Mouse (Mus musculus) Patski (cell line): ENCODE data around the gene Plk5. TPM values are rescaled to one million over a fixed set of nuclear protein-coding genes. Genes with fewer than 3 reads are reported as not detected.
A peak's percentile ranks its signal among the peaks of the same experiment; 100 is the strongest.

Source experiments
- ATAC-seq: fragments of 100-300 bp; one replicate; pipeline ENCODE4 v1.8.0; 2021
- CTCF ChIA-PET: fragments of 350-600 bp; sonication (Branson Sonifier 250); formaldehyde crosslinking; loops from one replicate; lab custom pipeline; 2022; ENCODE audit warnings: inconsistent platforms; lab: Charles Lee
- POLR2A ChIA-PET: fragments of 350-600 bp; sonication (Branson Sonifier 250); formaldehyde crosslinking; loops from one replicate; lab custom pipeline; 2022; ENCODE audit warnings: antibody characterized with exemption, inconsistent platforms; lab: Charles Lee
- DNase-seq: peaks from one replicate; pipeline ENCODE4 v3.0.0-alpha.2; 2011; ENCODE audit warnings: low read depth, low spot score
- H3K27me3 ChIP-seq: fragments of 371-371 bp; one replicate; pipeline ENCODE4 v1.5.1; 2021
- CTCF ChIP-seq: fragments of 100-300 bp; IDR thresholded peaks from one replicate; pipeline ENCODE4 v1.5.1; 2021
- in situ Hi-C: fragments of 300-500 bp; cut with MboI; formaldehyde crosslinking; loops from 3 replicates; pipeline ENCODE4 v1.11.1; 2018; ENCODE audit warnings: low pct_unique_long_range_greater_than_20kb, mixed read lengths
- polyA plus RNA-seq: library from polyadenylated mRNA; unstranded; gene quantifications from one replicate; pipeline ENCODE4 v1.2.3, GENCODE M21; 2021

The Plk5 gene
- polyA plus RNA-seq, 1 experiment from 2014 or later: 0.62 TPM

DNA sequence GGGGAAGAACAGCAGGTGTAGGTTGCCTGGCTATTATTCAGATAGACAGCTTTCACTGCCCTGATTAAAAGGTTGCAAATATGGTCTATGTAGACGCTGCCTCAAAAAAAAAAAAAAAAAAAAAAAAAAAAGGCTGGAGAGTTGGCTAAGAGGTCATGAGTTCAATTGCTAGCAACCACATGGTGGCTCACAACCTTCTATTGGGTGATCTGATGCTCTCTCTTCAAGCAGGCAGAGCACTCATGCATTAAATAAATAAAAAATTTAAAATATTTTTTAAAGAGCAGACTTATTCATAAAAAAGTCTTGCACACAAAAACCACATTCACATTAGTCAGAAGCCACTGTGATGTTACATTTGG is 41.9 kb downstream of the Plk5 start:
- DNase-seq (no peak), ATAC-seq (no peak)
- in situ Hi-C loops: no loop called here
- H3K27me3 ChIP-seq: no peaks in the 10 kb centered on the region
- POLR2A ChIA-PET: interaction anchor here (1.1 to 5.9 kb wide), 2 partner anchors 12 to 1004 kb away, joined by 6 to 38 read pairs; partner anchors contain the start of gene Mex3d
- CTCF ChIA-PET: no interaction called here
- TF ChIP-seq CTCF: no peak

DNA sequence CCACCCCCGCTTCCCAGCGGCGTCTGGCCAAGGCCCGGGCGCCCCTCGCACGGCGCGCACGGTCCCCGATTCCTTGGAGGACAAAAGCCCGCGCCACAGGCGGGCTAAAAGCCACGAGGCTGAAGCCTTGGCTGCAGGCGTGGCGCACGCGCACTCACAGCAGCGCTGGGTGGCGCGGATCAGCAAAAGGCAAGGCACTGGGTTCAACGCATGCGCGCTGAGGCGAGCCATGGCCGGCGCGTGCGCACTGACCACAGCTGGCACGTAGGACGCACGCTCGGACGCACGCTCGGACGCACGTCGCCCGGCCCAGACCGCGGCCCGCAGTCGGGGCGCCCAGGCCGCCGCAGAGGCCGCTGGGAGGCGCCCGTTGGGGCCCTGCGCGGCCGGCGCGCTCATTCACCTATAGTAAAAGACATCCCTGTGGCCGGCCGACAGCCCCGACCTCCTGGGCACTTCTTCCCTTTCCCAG is 42.5 kb downstream of the Plk5 start:
- peak; percentile 49 for ATAC-seq
- POLR2A ChIA-PET: interaction anchor here (1.1 to 5.9 kb wide), 2 partner anchors 13 to 1004 kb away, joined by 6 to 38 read pairs; partner anchors contain the start of gene Mex3d
- TF ChIP-seq CTCF: no peak
- CTCF ChIA-PET: no interaction called here
- in situ Hi-C loops: no loop called here
- peak; percentile 86 for DNase-seq
- no peaks in the 10 kb centered on the region for H3K27me3 ChIP-seq

DNA sequence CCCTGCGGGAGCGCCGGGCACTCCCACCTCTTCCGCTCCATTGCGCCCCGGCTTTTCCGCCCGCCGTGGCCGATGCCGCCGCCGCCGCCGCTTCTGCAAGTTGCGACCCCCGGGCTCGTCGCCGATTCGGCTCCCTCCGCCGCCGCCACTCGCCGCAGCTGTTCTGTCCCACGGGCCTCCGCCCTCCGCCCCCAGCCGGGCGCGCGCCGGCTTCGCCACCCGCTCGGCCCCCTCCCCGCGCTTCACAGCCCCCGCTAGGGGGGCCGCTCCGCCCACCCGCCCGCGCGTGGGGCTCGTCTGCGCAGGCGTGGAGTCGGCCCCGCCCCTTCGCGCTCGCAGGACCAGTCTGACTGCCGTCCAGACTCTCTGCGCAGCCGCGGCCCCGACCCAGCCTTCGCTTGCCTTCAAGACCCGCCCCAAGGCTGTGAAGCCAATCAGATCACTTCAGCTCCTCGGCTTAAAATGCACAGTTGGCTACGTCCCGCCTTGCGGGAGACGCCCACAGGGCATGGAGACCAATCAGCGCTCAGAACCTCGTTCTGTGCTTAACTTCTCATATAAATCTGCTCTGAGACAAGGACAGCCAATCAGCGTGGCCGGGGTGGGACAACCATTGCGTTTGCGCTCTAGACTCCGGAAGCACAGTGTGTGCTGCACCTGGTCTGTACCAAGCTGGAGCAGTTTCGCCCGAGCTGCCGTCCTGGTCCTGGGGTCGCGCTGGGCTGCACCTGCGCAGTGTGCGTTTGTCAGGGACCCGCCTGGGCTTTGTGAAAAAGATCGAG is 43.1 kb downstream of the Plk5 start, which contains the start of gene Mbd3:
TSS of gene Mbd3 (minus strand) at position 360 of the 782 bp plus-strand sequence.
- DNase-seq: peak; percentile 99
- CTCF ChIA-PET: no interaction called here
- no peaks in the 10 kb centered on the region for H3K27me3 ChIP-seq
- in situ Hi-C loops: no loop called here
- peak; percentile 91 for ATAC-seq
- TF ChIP-seq CTCF: no peak
- POLR2A ChIA-PET: interaction anchor here (1.1 to 5.9 kb wide), 2 partner anchors 13 to 1003 kb away, joined by 6 to 38 read pairs; partner anchors contain the start of gene Mex3d

DNA sequence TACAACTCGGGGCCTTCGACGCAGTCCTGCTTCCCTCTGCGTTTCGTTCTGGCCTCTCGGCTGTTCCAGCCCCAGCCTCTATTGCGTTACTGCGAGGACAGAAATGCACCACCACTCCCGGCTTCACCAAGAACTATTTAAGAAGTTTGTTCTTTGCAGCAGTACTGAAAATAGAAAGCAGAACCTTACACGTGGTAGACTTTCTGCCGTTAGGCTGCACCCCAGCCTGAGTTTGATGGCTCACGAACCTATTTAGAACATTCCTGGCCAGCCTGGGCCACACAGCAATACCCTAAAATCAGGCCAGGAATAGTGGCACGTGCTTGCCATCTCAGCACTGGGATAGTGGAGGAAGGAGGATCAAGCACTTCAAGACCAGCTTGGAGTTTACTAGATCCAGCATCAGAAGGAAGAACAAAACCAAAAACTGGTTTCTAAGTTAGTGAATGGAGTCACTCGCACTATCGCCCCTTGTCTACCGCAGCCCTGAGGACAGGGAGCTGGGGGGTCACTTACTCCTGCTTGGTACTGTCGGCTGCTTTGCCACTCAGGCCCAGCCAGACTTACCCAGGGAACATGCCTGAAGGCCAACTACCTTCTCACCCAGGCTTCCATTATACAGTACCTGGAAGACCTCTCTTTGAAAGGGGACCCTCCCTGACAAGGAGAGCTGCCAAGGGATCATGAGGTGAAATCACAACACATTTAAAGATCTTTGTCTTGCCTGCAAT is 43.9 kb downstream of the Plk5 start:
- no peaks in the 10 kb centered on the region for H3K27me3 ChIP-seq
- ChIA-PET CTCF (interaction anchor here (1.0 to 1.1 kb wide), 2 partner anchors 14 to 21 kb away, joined by 3 to 4 read pairs; no protein-coding TSS in a partner anchor), POLR2A (interaction anchor here (1.2 to 5.9 kb wide), 2 partner anchors 9 to 14 kb away, joined by 4 to 38 read pairs; partner anchors contain the start of gene Mex3d)
- ATAC-seq (peak; percentile 6), DNase-seq (no peak)
- in situ Hi-C loops: no loop called here
- no peak for TF ChIP-seq CTCF

DNA sequence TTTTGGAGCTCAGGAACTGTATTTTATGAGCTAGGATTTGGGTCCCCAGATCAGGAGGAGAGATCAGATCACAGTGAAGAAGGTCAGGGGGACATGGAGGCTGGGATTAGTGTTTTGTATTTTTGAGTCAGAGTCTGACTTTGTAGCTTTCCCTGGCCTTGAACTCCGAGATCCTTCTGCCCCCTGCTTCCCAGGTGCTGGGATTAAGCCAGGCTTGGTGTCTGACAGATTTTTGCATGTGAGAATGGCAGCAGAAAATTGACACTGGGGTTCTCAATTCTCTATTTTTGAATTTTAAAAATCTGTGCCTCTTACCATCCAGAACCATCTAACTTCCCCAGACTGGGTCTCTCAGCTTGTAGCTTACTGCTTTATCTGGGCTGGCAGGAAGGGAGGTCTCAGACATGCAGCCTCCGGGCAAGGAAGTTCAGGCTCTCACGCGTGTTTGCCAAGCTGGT is 44.5 kb downstream of the Plk5 start:
- H3K27me3 ChIP-seq: no peaks in the 10 kb centered on the region
- in situ Hi-C loops: no loop called here
- POLR2A ChIA-PET: interaction anchor here (1.2 to 5.9 kb wide), 2 partner anchors 10 to 15 kb away, joined by 4 to 38 read pairs; partner anchors contain the start of gene Mex3d
- DNase-seq (no peak), ATAC-seq (no peak)
- TF ChIP-seq CTCF: no peak
- CTCF ChIA-PET: interaction anchor here (1.0 to 1.1 kb wide), 2 partner anchors 15 to 21 kb away, joined by 3 to 4 read pairs; no protein-coding TSS in a partner anchor

DNA sequence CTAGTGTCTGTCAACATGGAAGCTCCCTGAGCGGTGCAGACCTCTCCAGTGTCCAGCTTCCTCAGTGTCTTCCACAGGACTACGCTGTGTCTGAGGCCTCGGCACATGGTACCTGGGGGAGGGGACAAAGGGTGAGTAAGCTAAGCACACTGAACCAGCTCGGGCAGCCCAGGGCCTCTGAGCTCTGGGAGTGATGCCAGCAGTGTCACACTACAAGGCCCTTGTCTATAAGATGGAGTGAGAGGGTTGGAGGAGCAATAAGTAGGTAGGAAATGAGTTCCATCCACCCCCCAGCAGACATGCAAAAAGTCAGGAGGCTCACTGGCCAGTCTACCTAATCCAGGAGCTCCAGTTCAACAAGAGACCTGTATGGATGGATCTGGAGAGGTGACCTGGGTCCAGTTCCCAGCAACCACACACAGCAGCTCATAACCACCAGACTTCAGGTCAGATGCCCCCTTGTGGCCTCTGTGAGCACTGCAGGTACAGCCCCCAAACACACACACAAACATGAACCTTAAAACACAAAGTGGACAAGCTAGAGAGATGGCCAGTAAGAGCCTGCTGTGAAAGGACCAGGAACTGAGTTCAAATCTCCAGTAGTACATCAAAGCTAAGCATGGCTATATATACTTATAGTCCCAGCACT is 46.9 kb downstream of the Plk5 start:
- TF ChIP-seq CTCF: no peak
- CTCF ChIA-PET: interaction anchor here (0.6 to 1.8 kb wide), 9 partner anchors 10 to 195 kb away, joined by 3 to 10 read pairs (median 3); partner anchors contain the start of gene Rexo1
- ATAC-seq (no peak), DNase-seq (no peak)
- H3K27me3 ChIP-seq: no peaks in the 10 kb centered on the region
- in situ Hi-C loops: no loop called here
- POLR2A ChIA-PET: interaction anchor here (1.3 to 1.6 kb wide), 2 partner anchors 18 to 20 kb away, joined by 3 read pairs; no protein-coding TSS in a partner anchor

DNA sequence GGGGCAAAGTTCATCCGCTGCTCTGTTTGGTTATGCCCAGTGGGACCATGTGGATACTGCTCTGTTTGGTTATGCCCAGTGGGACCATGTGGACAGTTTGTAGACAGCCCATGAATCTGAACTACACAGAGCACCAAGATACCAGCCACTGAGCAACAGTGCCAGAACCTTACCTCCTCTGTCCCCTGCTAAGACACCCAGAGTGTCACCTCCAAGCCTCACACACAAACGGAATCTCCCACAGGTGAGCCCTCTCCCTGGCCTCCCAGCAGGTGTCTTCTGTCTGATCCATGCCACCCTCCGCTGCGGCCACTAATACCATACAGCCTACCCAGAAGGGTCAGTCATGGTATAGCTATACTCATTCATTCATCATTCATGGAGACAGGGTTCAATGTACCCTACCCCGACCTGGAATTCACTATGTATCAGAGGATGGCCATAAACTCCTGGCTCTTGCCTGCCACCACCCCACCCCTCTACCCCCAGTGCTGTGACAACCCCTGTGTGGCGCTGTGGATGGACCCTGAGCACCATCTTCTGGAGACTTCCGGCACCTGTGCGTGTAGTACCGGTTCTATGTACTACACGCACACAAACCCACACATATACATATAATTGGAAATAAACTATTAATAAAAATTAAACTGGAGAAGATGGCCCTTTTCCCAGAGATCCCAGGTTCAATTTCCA is 49.4 kb downstream of the Plk5 start:
- CTCF ChIA-PET: interaction anchor here (1.0 kb wide), 1 partner anchor 30 kb away, joined by 3 read pairs; no protein-coding TSS in a partner anchor
- POLR2A ChIA-PET: interaction anchor here (1.1 to 1.5 kb wide), 2 partner anchors 19 to 26 kb away, joined by 3 to 7 read pairs; no protein-coding TSS in a partner anchor
- no peak for TF ChIP-seq CTCF
- in situ Hi-C loops: no loop called here
- no peaks in the 10 kb centered on the region for H3K27me3 ChIP-seq
- no peak for ATAC-seq
- DNase-seq: no peak

DNA sequence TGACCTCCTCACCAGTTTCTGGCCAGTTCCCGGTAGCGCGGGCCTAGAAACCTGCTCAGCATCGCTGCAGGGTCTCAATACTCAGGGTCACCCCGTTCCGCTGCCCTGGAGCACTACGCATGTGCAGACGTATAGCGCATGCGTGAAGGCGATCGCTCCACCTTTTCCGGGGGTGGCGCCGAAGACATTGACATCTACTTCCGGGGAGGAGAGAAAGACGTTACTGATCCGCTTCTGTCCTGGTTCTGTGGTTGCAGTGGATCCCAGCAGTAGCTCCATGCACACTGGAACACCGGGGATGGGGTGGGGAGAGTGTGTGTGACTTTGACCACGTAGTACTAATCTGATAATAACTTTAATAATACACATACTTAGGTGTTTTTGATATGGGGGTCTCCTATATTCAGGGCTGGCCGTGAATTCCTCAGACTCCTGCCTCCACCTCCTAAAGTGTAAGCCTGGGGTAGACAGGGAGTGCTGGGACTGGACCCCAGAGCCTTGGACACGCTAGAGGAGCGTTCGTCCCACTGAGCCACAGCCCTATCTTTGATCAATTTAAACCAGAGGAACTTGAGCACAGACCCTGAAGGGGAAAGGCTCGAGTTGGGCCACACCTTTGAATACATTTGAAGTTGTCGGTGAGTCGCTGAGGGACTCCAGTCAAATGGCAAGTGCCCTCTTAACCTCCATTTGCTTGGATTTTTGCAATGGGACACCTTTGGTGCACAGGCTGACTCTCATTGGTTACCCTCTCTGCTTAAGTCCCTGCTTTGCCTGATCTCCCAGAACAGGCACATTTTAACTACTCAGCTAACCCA is 50.6 kb downstream of the Plk5 start, which contains the start of gene Uqcr11:
TSS of gene Uqcr11 (minus strand) at position 147 of the 818 bp plus-strand sequence.
- POLR2A ChIA-PET: interaction anchor here (0.6 to 1.5 kb wide), 3 partner anchors 15 to 25 kb away, joined by 3 to 7 read pairs (median 4); no protein-coding TSS in a partner anchor

More for the DNA sequence above, 50.6 kb downstream of the Plk5 start, which contains the start of gene Uqcr11:
- ATAC-seq (peak; percentile 54), DNase-seq (no peak)
- in situ Hi-C loops: no loop called here
- no peaks in the 10 kb centered on the region for H3K27me3 ChIP-seq
- TF ChIP-seq CTCF: no peak
- CTCF ChIA-PET: interaction anchor here (1.0 kb wide), 1 partner anchor 31 kb away, joined by 3 read pairs; no protein-coding TSS in a partner anchor
